Mouse (Mus musculus): ENCODE data around the gene Clic6. TPM values are rescaled to one million over a fixed set of nuclear protein-coding genes. Genes with fewer than 3 reads are reported as not detected.

Clic6 gene
- total and polyA plus RNA-seq, 3 experiments: not detected

DNA sequence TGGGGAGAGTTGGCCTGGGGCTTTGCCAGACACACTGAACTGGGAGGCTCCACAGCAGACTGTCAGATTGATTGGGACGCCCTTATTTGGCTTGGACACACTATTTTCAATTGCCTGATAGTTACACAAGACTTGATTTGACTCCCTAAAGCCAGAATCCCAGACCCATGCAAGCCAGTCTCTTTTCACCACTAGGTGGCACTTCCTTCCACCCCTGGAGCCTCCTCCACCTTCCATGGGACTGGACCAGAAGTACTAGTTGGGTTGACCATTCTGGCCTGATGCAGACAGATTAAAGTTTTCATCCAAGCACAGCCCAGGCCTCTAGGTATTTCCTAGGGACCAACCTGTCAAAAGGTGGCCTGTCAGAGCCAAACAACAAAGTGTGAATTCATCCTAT is 58.7 kb downstream of the Clic6 start:
- no peak overlapping the region for H3K27ac ChIP-seq (ENCODE audit: control insufficient read depth, low read depth, low read length)
- no peaks in the 10 kb centered on the region for H3K36me3 ChIP-seq (ENCODE audit: control insufficient read depth in 1 of 2, insufficient read depth in 2 of 2, low read length in 2 of 2)
- DNase-seq (ENCODE audit: low read depth, low spot score): peak; percentile 36
- no peaks in the 10 kb centered on the region for H3K4me1 ChIP-seq (ENCODE audit: control insufficient read depth in 1 of 2, insufficient read depth in 2 of 2, low read length in 2 of 2)
- peaks cover 0 to 3% of the 10 kb centered on the region in 2 experiments; a peak in 1 of 4 replicates for H3K27me3 ChIP-seq (ENCODE audit: control insufficient read depth in 1 of 2, insufficient read depth in 2 of 2, low read length in 2 of 2)
- no peak overlapping the region for H3K9ac ChIP-seq (ENCODE audit: control insufficient read depth, low read depth, low read length, poor library complexity, severe bottlenecking)
- no peaks in the 10 kb centered on the region for H3K79me2 ChIP-seq (ENCODE audit: control insufficient read depth, insufficient read depth, low read length, poor library complexity)
- H3K9me3 ChIP-seq (replicated peaks; ENCODE audit: insufficient read depth, low read length): no peaks in the 10 kb centered on the region
- H3K4me3 ChIP-seq (ENCODE audit: control insufficient read depth in 1 of 2, insufficient read depth in 1 of 2, low read depth in 2 of 2, low read length in 2 of 2): no peak overlapping the region
- TF ChIP-seq ZC3H11A (IDR thresholded peaks at IDR 0.05; ENCODE audit: low read depth, low read length) (peak; percentile 70), SMC3 (IDR thresholded peaks at IDR 0.05; ENCODE audit: low read depth, low read length) (peak; percentile 88), RAD21 (IDR thresholded peaks at IDR 0.05; ENCODE audit: low read depth, low read length) (peak; percentile 80), ELF1 (IDR thresholded peaks at IDR 0.05; ENCODE audit: low read depth, low read length) (no peak), CTCF (IDR thresholded peaks at IDR 0.05 in 2 of 3, conservative IDR thresholded peaks at IDR 0.05 in 1 of 3; ENCODE audit: control insufficient read depth in 1 of 3, insufficient read depth in 1 of 3, low read depth in 2 of 3, low read length in 3 of 3, poor library complexity in 1 of 3, severe bottlenecking in 1 of 3) (peak; percentile 73 to 78 (median 76))

- peaks cover 0 to 19% of the 10 kb centered on the region in 2 experiments; a peak in 2 of 4 replicates for H3K4me1 ChIP-seq (ENCODE audit: control insufficient read depth in 1 of 2, insufficient read depth in 2 of 2, low read length in 2 of 2)
- no peaks in the 10 kb centered on the region for H3K9me3 ChIP-seq (replicated peaks; ENCODE audit: insufficient read depth, low read length)
- H3K4me3 ChIP-seq (ENCODE audit: control insufficient read depth in 1 of 2, insufficient read depth in 1 of 2, low read depth in 2 of 2, low read length in 2 of 2): no peak overlapping the region
- H3K27ac ChIP-seq (ENCODE audit: control insufficient read depth, low read depth, low read length): no peak overlapping the region
- peaks cover 0 to 10% of the 10 kb centered on the region in 2 experiments; a peak in 2 of 4 replicates for H3K36me3 ChIP-seq (ENCODE audit: control insufficient read depth in 1 of 2, insufficient read depth in 2 of 2, low read length in 2 of 2)
- H3K9ac ChIP-seq (ENCODE audit: control insufficient read depth, low read depth, low read length, poor library complexity, severe bottlenecking): no peak overlapping the region
- TF ChIP-seq ELF1 (IDR thresholded peaks at IDR 0.05; ENCODE audit: low read depth, low read length) (no peak), TAL1 (IDR thresholded peaks at IDR 0.05; ENCODE audit: low read length) (no peak), MXI1 (IDR thresholded peaks at IDR 0.05; ENCODE audit: low read depth, low read length) (no peak), CHD2 (IDR thresholded peaks at IDR 0.05; ENCODE audit: low read length) (no peak), MAX (IDR thresholded peaks at IDR 0.05; ENCODE audit: low read length) (no peak), MEF2A (IDR thresholded peaks at IDR 0.05; ENCODE audit: extremely low read depth, insufficient replicate concordance, low read depth, low read length, poor library complexity, severe bottlenecking) (no peak), BHLHE40 (IDR thresholded peaks at IDR 0.05; ENCODE audit: borderline replicate concordance, low read depth, low read length) (no peak), SIN3A (IDR thresholded peaks at IDR 0.05; ENCODE audit: low read length) (no peak), NELFE (IDR thresholded peaks at IDR 0.05; ENCODE audit: low read depth, low read length) (no peak), TCF12 (IDR thresholded peaks at IDR 0.05; ENCODE audit: low read depth, low read length) (no peak), USF1 (IDR thresholded peaks at IDR 0.05; ENCODE audit: low read depth, low read length) (no peak), POLR2A (IDR thresholded peaks at IDR 0.05; ENCODE audit: control insufficient read depth in 1 of 2, insufficient read depth in 1 of 2, low read depth in 1 of 2, low read length in 2 of 2, poor library complexity in 1 of 2) (no peak), ZMIZ1 (IDR thresholded peaks at IDR 0.05; ENCODE audit: low read depth, low read length) (no peak), POLR2AphosphoS5 (IDR thresholded peaks at IDR 0.05; ENCODE audit: borderline replicate concordance, low read depth, low read length) (no peak), SMC3 (IDR thresholded peaks at IDR 0.05; ENCODE audit: low read depth, low read length) (no peak), RCOR1 (IDR thresholded peaks at IDR 0.05; ENCODE audit: low read depth, low read length) (no peak), EP300 (IDR thresholded peaks at IDR 0.05; ENCODE audit: low read depth in 1 of 2, low read length in 2 of 2) (no peak), ZKSCAN1 (IDR thresholded peaks at IDR 0.05; ENCODE audit: low read depth, low read length) (no peak)
- no peak for DNase-seq (ENCODE audit: low read depth, low spot score)
- H3K27me3 ChIP-seq (ENCODE audit: control insufficient read depth in 1 of 2, insufficient read depth in 2 of 2, low read length in 2 of 2): no peaks in the 10 kb centered on the region; a peak in 2 of 4 replicates
- no peaks in the 10 kb centered on the region for H3K79me2 ChIP-seq (ENCODE audit: control insufficient read depth, insufficient read depth, low read length, poor library complexity)
These were observed 63.1 kb downstream of the Clic6 start for GRCm38 (mm10) chr16:92548651-92549050.
